Mouse (Mus musculus) myocyte (in vitro differentiated cells): ENCODE measurements around the gene Actl6b. TPM values are rescaled to one million over a fixed set of nuclear protein-coding genes. Genes with fewer than 3 reads are reported as not detected.

ENCODE experiments used
- H3K27me3 ChIP-seq: one replicate; pipeline ENCODE4 v1.6.1; 2011; ENCODE audit not compliant: control insufficient read depth, insufficient read depth, insufficient read length
- H3K36me3 ChIP-seq: one replicate; pipeline ENCODE4 v1.6.1; 2011; ENCODE audit not compliant: control insufficient read depth, insufficient read depth
- H3K4me2 ChIP-seq: one replicate; pipeline ENCODE4 v1.6.1; 2011; ENCODE audit warnings: low read depth, control low read depth
- H3K4me3 ChIP-seq: one replicate; pipeline ENCODE4 v1.5.1; 2011; ENCODE audit warnings: mild to moderate bottlenecking, control low read depth, moderate library complexity
- H3K79me2 ChIP-seq: one replicate; pipeline ENCODE4 v1.6.1; 2011; ENCODE audit not compliant: control insufficient read depth, insufficient read depth
- H3ac ChIP-seq: one replicate; pipeline ENCODE4 v1.6.1; 2011; ENCODE audit not compliant: control insufficient read depth, insufficient read length
- CEBPB ChIP-seq: IDR thresholded peaks from 2 replicates; pipeline ENCODE4 v1.6.1; 2011; ENCODE audit warnings: mild to moderate bottlenecking, moderate library complexity; ENCODE audit not compliant: poor library complexity, insufficient read depth, severe bottlenecking
- E2F4 ChIP-seq: IDR thresholded peaks from one replicate; pipeline ENCODE4 v1.6.1; 2011; ENCODE audit warnings: mild to moderate bottlenecking, control low read depth, moderate library complexity; ENCODE audit not compliant: insufficient read depth
- MAX ChIP-seq: IDR thresholded peaks from one replicate; pipeline ENCODE4 v1.6.1; 2011; ENCODE audit warnings: low read depth, mild to moderate bottlenecking, control low read depth
- MYOD1 ChIP-seq, 3 experiments: IDR thresholded peaks; one replicate each; pipeline ENCODE4 v1.6.1; 2011; ENCODE audit warnings: control low read depth in 2 of 3, low read depth in 2 of 3, mild to moderate bottlenecking in 2 of 3, moderate library complexity in 1 of 3; ENCODE audit not compliant: insufficient read length in 2 of 3, control insufficient read depth in 1 of 3
- MYOG ChIP-seq, 3 experiments: IDR thresholded peaks; one replicate each; pipeline ENCODE4 v1.6.1; 2011; ENCODE audit warnings: control low read depth in 2 of 3, low read depth in 2 of 3, mild to moderate bottlenecking in 2 of 3; ENCODE audit not compliant: insufficient read length in 2 of 3, control insufficient read depth in 1 of 3, insufficient read depth in 1 of 3
- POLR2A ChIP-seq: IDR thresholded peaks from one replicate; pipeline ENCODE4 v1.6.1; 2011; ENCODE audit warnings: low read depth, mild to moderate bottlenecking, control low read depth, moderate library complexity; ENCODE audit not compliant: insufficient read length
- POLR2AphosphoS2 ChIP-seq: IDR thresholded peaks from one replicate; pipeline ENCODE4 v1.6.1; 2011; ENCODE audit warnings: low read depth, control low read depth; ENCODE audit not compliant: insufficient read length
- REST ChIP-seq: IDR thresholded peaks from one replicate; pipeline ENCODE4 v1.6.1; 2011; ENCODE audit warnings: mild to moderate bottlenecking, control low read depth, moderate library complexity; ENCODE audit not compliant: insufficient read depth, insufficient read length
- SRF ChIP-seq: IDR thresholded peaks from one replicate; pipeline ENCODE4 v1.6.1; 2011; ENCODE audit warnings: low read depth; ENCODE audit not compliant: control insufficient read depth, insufficient read length
- TCF12 ChIP-seq: IDR thresholded peaks from one replicate; pipeline ENCODE4 v1.6.1; 2011; ENCODE audit warnings: mild to moderate bottlenecking, control low read depth; ENCODE audit not compliant: poor library complexity, insufficient read depth, severe bottlenecking
- TCF3 ChIP-seq: IDR thresholded peaks from one replicate; pipeline ENCODE4 v1.6.1; 2011; ENCODE audit warnings: low read depth, control low read depth; ENCODE audit not compliant: insufficient read length
- USF1 ChIP-seq: IDR thresholded peaks from one replicate; pipeline ENCODE4 v1.6.1; 2011; ENCODE audit warnings: low read depth, mild to moderate bottlenecking, control low read depth, moderate library complexity
- polyA plus RNA-seq: library from polyadenylated mRNA; unstranded; fragments of >200 nt; fragmentation: generic; extraction: Trizol; gene quantifications from one replicate; pipeline ENCODE4 v1.2.1, GENCODE M21; 2012; ENCODE audit warnings: missing spikeins

Gene Actl6b
- polyA plus RNA-seq, 1 experiment, result not detected

- TF ChIP-seq SRF (no peak), POLR2AphosphoS2 (no peak), POLR2A (no peak), MAX (no peak), USF1 (no peak), MYOD1 (IDR thresholded peaks at IDR 0.05; ENCODE audit: control insufficient read depth in 1 of 3, insufficient read length in 2 of 3, low read depth in 2 of 3) (no peak), CEBPB (no peak), REST (no peak), E2F4 (no peak)
These were observed 12.3 kb upstream of the Actl6b start for GRCm38 (mm10) chr5:137540991-137541390.

GRCm38 (mm10) chr5:137541768-137542540 is 11.4 kb upstream of the Actl6b start:
- TF ChIP-seq E2F4 (no peak), POLR2A (no peak), TCF12 (no peak), SRF (no peak), MYOD1 (IDR thresholded peaks at IDR 0.05; ENCODE audit: control insufficient read depth in 1 of 3, insufficient read length in 2 of 3, low read depth in 2 of 3) (peak in 1 of 3 experiments; percentile 2), MYOG (IDR thresholded peaks at IDR 0.05; ENCODE audit: control insufficient read depth in 1 of 3, insufficient read depth in 1 of 3, insufficient read length in 2 of 3, low read depth in 2 of 3) (peak in 1 of 3 experiments; percentile 29), POLR2AphosphoS2 (no peak), CEBPB (no peak)
- Histone ChIP-seq H3K4me2 (no peak overlapping the region), H3K79me2 (no peaks in the 10 kb centered on the region)

More at GRCm38 (mm10) chr5:137540991-137541390, 12.3 kb upstream of the Actl6b start:
- H3ac ChIP-seq, result no peak overlapping the region
- no peaks in the 10 kb centered on the region for H3K79me2 ChIP-seq
- H3K4me3 ChIP-seq, result no peak overlapping the region
- H3K4me2 ChIP-seq, result no peak overlapping the region
- peaks cover 17% of the 10 kb centered on the region for H3K27me3 ChIP-seq
- H3K36me3 ChIP-seq, result no peaks in the 10 kb centered on the region

GRCm38 (mm10) chr5:137544926-137545325 is 8.4 kb upstream of the Actl6b start:
- no peaks in the 10 kb centered on the region for H3K79me2 ChIP-seq
- TF ChIP-seq TCF12, result no peak
- no peak for TF ChIP-seq POLR2AphosphoS2
- TF ChIP-seq CEBPB, result no peak
- TF ChIP-seq REST, result no peak
- TF ChIP-seq MAX, result no peak
- TF ChIP-seq MYOG (IDR thresholded peaks at IDR 0.05; ENCODE audit: control insufficient read depth in 1 of 3, insufficient read depth in 1 of 3, insufficient read length in 2 of 3, low read depth in 2 of 3), result no peak
- TF ChIP-seq E2F4, result no peak
- no peak for TF ChIP-seq SRF
- no peak for TF ChIP-seq MYOD1 (IDR thresholded peaks at IDR 0.05; ENCODE audit: control insufficient read depth in 1 of 3, insufficient read length in 2 of 3, low read depth in 2 of 3)
- no peak for TF ChIP-seq TCF3
- TF ChIP-seq POLR2A, result no peak
- no peak for TF ChIP-seq USF1
- H3K4me2 ChIP-seq, result no peak overlapping the region
- no peak overlapping the region for H3K4me3 ChIP-seq
- H3K36me3 ChIP-seq, result no peaks in the 10 kb centered on the region
- H3K27me3 ChIP-seq, result peaks cover 26% of the 10 kb centered on the region
- H3ac ChIP-seq, result no peak overlapping the region

More at GRCm38 (mm10) chr5:137541768-137542540, 11.4 kb upstream of the Actl6b start:
- peaks cover 17% of the 10 kb centered on the region for H3K27me3 ChIP-seq
- no peak overlapping the region for H3ac ChIP-seq
- H3K4me3 ChIP-seq, result no peak overlapping the region
- no peaks in the 10 kb centered on the region for H3K36me3 ChIP-seq

GRCm38 (mm10) chr5:137545596-137545995 is 7.7 kb upstream of the Actl6b start:
- no peak for TF ChIP-seq MYOD1 (IDR thresholded peaks at IDR 0.05; ENCODE audit: control insufficient read depth in 1 of 3, insufficient read length in 2 of 3, low read depth in 2 of 3)
- TF ChIP-seq TCF12, result no peak
- no peak for TF ChIP-seq MAX
- TF ChIP-seq MYOG (IDR thresholded peaks at IDR 0.05; ENCODE audit: control insufficient read depth in 1 of 3, insufficient read depth in 1 of 3, insufficient read length in 2 of 3, low read depth in 2 of 3), result no peak
- no peak for TF ChIP-seq USF1
- TF ChIP-seq REST, result no peak
- no peak for TF ChIP-seq POLR2A
- TF ChIP-seq TCF3, result no peak
- TF ChIP-seq CEBPB, result no peak
- TF ChIP-seq POLR2AphosphoS2, result no peak
- no peak for TF ChIP-seq SRF
- no peak for TF ChIP-seq E2F4
- Histone ChIP-seq H3K36me3 (no peaks in the 10 kb centered on the region), H3K4me3 (no peak overlapping the region), H3K4me2 (no peak overlapping the region), H3K27me3 (peaks cover 28% of the 10 kb centered on the region), H3ac (no peak overlapping the region), H3K79me2 (no peaks in the 10 kb centered on the region)

- H3K36me3 ChIP-seq, result no peaks in the 10 kb centered on the region
- no peaks in the 10 kb centered on the region for H3K79me2 ChIP-seq
- no peak overlapping the region for H3K4me3 ChIP-seq
- peaks cover 39% of the 10 kb centered on the region for H3K27me3 ChIP-seq
- TF ChIP-seq POLR2A (no peak), MAX (no peak), REST (no peak), POLR2AphosphoS2 (no peak), SRF (no peak), CEBPB (no peak), TCF3 (no peak), MYOG (IDR thresholded peaks at IDR 0.05; ENCODE audit: control insufficient read depth in 1 of 3, insufficient read depth in 1 of 3, insufficient read length in 2 of 3, low read depth in 2 of 3) (no peak), E2F4 (no peak), USF1 (no peak), MYOD1 (IDR thresholded peaks at IDR 0.05; ENCODE audit: control insufficient read depth in 1 of 3, insufficient read length in 2 of 3, low read depth in 2 of 3) (no peak), TCF12 (no peak)
- no peak overlapping the region for H3K4me2 ChIP-seq
- H3ac ChIP-seq, result no peak overlapping the region
These were observed 3.5 kb upstream of the Actl6b start for GRCm38 (mm10) chr5:137549840-137550239.
